Mouse (Mus musculus) MEL (cell line): ENCODE measurements around the gene Actn1. TPM values are rescaled to one million over a fixed set of nuclear protein-coding genes. Genes with fewer than 3 reads are reported as not detected.

ENCODE experiments used
- DNase-seq: peaks from one replicate; pipeline ENCODE4 v3.0.0; 2011; ENCODE audit warnings: low read depth, low spot score
- H3K27ac ChIP-seq: 2 replicates; pipeline ENCODE4 v1.5.1; 2012; ENCODE audit warnings: low read depth, mild to moderate bottlenecking, control low read depth, low read length, moderate library complexity; ENCODE audit not compliant: control insufficient read depth
- H3K27me3 ChIP-seq, 2 experiments: fragments of 150-350 bp in 1 of 2; sonication (generic) in 1 of 2; 2 replicates each; pipeline ENCODE4 v1.6.1; 2012; ENCODE audit warnings: low read length in 2 of 2, mild to moderate bottlenecking in 2 of 2, improper control_type of control experiment in 1 of 2, moderate library complexity in 1 of 2; ENCODE audit not compliant: insufficient read depth in 2 of 2, control insufficient read depth in 1 of 2
- H3K36me3 ChIP-seq, 2 experiments: 2 replicates each; pipeline ENCODE4 v1.6.1; 2012 to 2014; ENCODE audit warnings: low read length in 2 of 2, improper control_type of control experiment in 1 of 2, inconsistent platforms in 1 of 2, mild to moderate bottlenecking in 1 of 2; ENCODE audit not compliant: insufficient read depth in 2 of 2, control insufficient read depth in 1 of 2
- H3K4me1 ChIP-seq, 2 experiments: fragments of 150-350 bp in 1 of 2; sonication (generic) in 1 of 2; 2 replicates each; pipeline ENCODE4 v1.6.1; 2012; ENCODE audit warnings: low read length in 2 of 2, improper control_type of control experiment in 1 of 2, mild to moderate bottlenecking in 1 of 2; ENCODE audit not compliant: insufficient read depth in 2 of 2, control insufficient read depth in 1 of 2
- H3K4me3 ChIP-seq, 2 experiments: fragments of 150-350 bp in 1 of 2; sonication (generic) in 1 of 2; 2 replicates each; pipeline ENCODE4 v1.5.1; 2012; ENCODE audit warnings: low read depth in 2 of 2, low read length in 2 of 2, mild to moderate bottlenecking in 2 of 2, moderate library complexity in 2 of 2, control low read depth in 1 of 2, improper control_type of control experiment in 1 of 2; ENCODE audit not compliant: control insufficient read depth in 1 of 2, insufficient read depth in 1 of 2
- H3K79me2 ChIP-seq: 2 replicates; pipeline ENCODE4 v1.6.1; 2012; ENCODE audit warnings: mild to moderate bottlenecking, low read length, moderate library complexity; ENCODE audit not compliant: control insufficient read depth, poor library complexity, insufficient read depth
- H3K9ac ChIP-seq: 2 replicates; pipeline ENCODE4 v1.6.1; 2012; ENCODE audit warnings: low read depth, mild to moderate bottlenecking, control low read depth, low read length, moderate library complexity; ENCODE audit not compliant: control insufficient read depth, poor library complexity, severe bottlenecking
- H3K9me3 ChIP-seq: fragments of 150-350 bp; sonication (generic); replicated peaks from 2 replicates; pipeline ENCODE4 v1.6.1; 2012; ENCODE audit warnings: mild to moderate bottlenecking, low read length, improper control_type of control experiment, moderate library complexity; ENCODE audit not compliant: insufficient read depth
- BHLHE40 ChIP-seq: IDR thresholded peaks from 2 replicates; pipeline ENCODE4 v1.6.1; 2012; ENCODE audit warnings: low read depth, mild to moderate bottlenecking, inconsistent platforms, low read length, improper control_type of control experiment, borderline replicate concordance
- CHD1 ChIP-seq: IDR thresholded peaks from 2 replicates; pipeline ENCODE4 v1.6.1; 2012; ENCODE audit warnings: low read depth, mild to moderate bottlenecking, inconsistent platforms, low read length, improper control_type of control experiment
- CTCF ChIP-seq, 3 experiments: IDR thresholded peaks in 2 of 3; conservative IDR thresholded peaks in 1 of 3; 2 replicates each; pipeline ENCODE4 v1.5.1; 2011 to 2012; ENCODE audit warnings: low read length in 3 of 3, low read depth in 2 of 3, mild to moderate bottlenecking in 2 of 3, improper control_type of control experiment in 1 of 3, inconsistent platforms in 1 of 3, mixed read lengths in 1 of 3, moderate library complexity in 1 of 3; ENCODE audit not compliant: control insufficient read depth in 1 of 3, insufficient read depth in 1 of 3, poor library complexity in 1 of 3, severe bottlenecking in 1 of 3
- E2F4 ChIP-seq: IDR thresholded peaks from 2 replicates; pipeline ENCODE4 v1.6.1; 2011; ENCODE audit warnings: low read depth, low read length, improper control_type of control experiment, borderline replicate concordance
- ELF1 ChIP-seq: IDR thresholded peaks from 2 replicates; pipeline ENCODE4 v1.6.1; 2014; ENCODE audit warnings: low read depth, mild to moderate bottlenecking, inconsistent platforms, low read length, improper control_type of control experiment, moderate library complexity
- ETS1 ChIP-seq: IDR thresholded peaks from 2 replicates; pipeline ENCODE4 v1.6.1; 2012; ENCODE audit warnings: low read depth, mild to moderate bottlenecking, inconsistent platforms, low read length, improper control_type of control experiment, moderate library complexity
- GABPA ChIP-seq: IDR thresholded peaks from 2 replicates; pipeline ENCODE4 v1.6.1; 2012; ENCODE audit warnings: low read depth, mild to moderate bottlenecking, inconsistent platforms, low read length, improper control_type of control experiment, moderate library complexity
- GATA1 ChIP-seq: IDR thresholded peaks from 2 replicates; pipeline ENCODE4 v1.6.1; 2011; ENCODE audit warnings: low read depth, low read length, improper control_type of control experiment
- HCFC1 ChIP-seq: IDR thresholded peaks from 2 replicates; pipeline ENCODE4 v1.6.1; 2012; ENCODE audit warnings: low read depth, mild to moderate bottlenecking, inconsistent platforms, low read length, improper control_type of control experiment, moderate library complexity
- JUND ChIP-seq: IDR thresholded peaks from 2 replicates; pipeline ENCODE4 v1.6.1; 2011; ENCODE audit warnings: low read depth, mild to moderate bottlenecking, improper control_type of control experiment, low read length
- KAT2A ChIP-seq: conservative IDR thresholded peaks from 2 replicates; pipeline ENCODE4 v1.6.1; 2012; ENCODE audit warnings: low read depth, low read length, improper control_type of control experiment, inconsistent platforms
- MAFK ChIP-seq: IDR thresholded peaks from 2 replicates; pipeline ENCODE4 v1.6.1; 2011; ENCODE audit warnings: low read depth, mild to moderate bottlenecking, low read length, improper control_type of control experiment, borderline replicate concordance
- MAZ ChIP-seq: IDR thresholded peaks from 2 replicates; pipeline ENCODE4 v1.6.1; 2012; ENCODE audit warnings: low read depth, mild to moderate bottlenecking, inconsistent platforms, low read length, improper control_type of control experiment
- MEF2A ChIP-seq: IDR thresholded peaks from 2 replicates; pipeline ENCODE4 v1.6.1; 2014; ENCODE audit warnings: low read depth, mild to moderate bottlenecking, inconsistent platforms, low read length, improper control_type of control experiment; ENCODE audit not compliant: poor library complexity, insufficient replicate concordance, severe bottlenecking; ENCODE audit errors: extremely low read depth
- MYC ChIP-seq: IDR thresholded peaks from 2 replicates; pipeline ENCODE4 v1.6.1; 2011; ENCODE audit warnings: low read depth, mild to moderate bottlenecking, low read length, improper control_type of control experiment, moderate library complexity
- NELFE ChIP-seq: IDR thresholded peaks from 2 replicates; pipeline ENCODE4 v1.6.1; 2011; ENCODE audit warnings: low read depth, low read length, improper control_type of control experiment
- POLR2A ChIP-seq, 2 experiments: IDR thresholded peaks; 2 replicates each; pipeline ENCODE4 v1.6.1; 2011 to 2012; ENCODE audit warnings: low read length in 2 of 2, mild to moderate bottlenecking in 2 of 2, control low read depth in 1 of 2, improper control_type of control experiment in 1 of 2, low read depth in 1 of 2, moderate library complexity in 1 of 2; ENCODE audit not compliant: control insufficient read depth in 1 of 2, insufficient read depth in 1 of 2, poor library complexity in 1 of 2
- POLR2AphosphoS2 ChIP-seq: IDR thresholded peaks from 2 replicates; pipeline ENCODE4 v1.6.1; 2011; ENCODE audit warnings: low read length, improper control_type of control experiment
- RAD21 ChIP-seq: IDR thresholded peaks from 2 replicates; pipeline ENCODE4 v1.6.1; 2011; ENCODE audit warnings: mild to moderate bottlenecking, low read depth, low read length, improper control_type of control experiment
- RCOR1 ChIP-seq: IDR thresholded peaks from 2 replicates; pipeline ENCODE4 v1.6.1; 2012; ENCODE audit warnings: low read depth, mild to moderate bottlenecking, inconsistent platforms, low read length, improper control_type of control experiment
- SIN3A ChIP-seq: IDR thresholded peaks from 2 replicates; pipeline ENCODE4 v1.6.1; 2012; ENCODE audit warnings: low read length, improper control_type of control experiment, inconsistent platforms
- SMC3 ChIP-seq: IDR thresholded peaks from 2 replicates; pipeline ENCODE4 v1.6.1; 2011; ENCODE audit warnings: low read depth, low read length, improper control_type of control experiment
- TCF12 ChIP-seq: IDR thresholded peaks from 2 replicates; pipeline ENCODE4 v1.6.1; 2014; ENCODE audit warnings: low read depth, mild to moderate bottlenecking, inconsistent platforms, low read length, improper control_type of control experiment, moderate library complexity
- USF1 ChIP-seq: IDR thresholded peaks from 2 replicates; pipeline ENCODE4 v1.6.1; 2014; ENCODE audit warnings: low read depth, mild to moderate bottlenecking, inconsistent platforms, low read length, improper control_type of control experiment, moderate library complexity
- USF2 ChIP-seq, 2 experiments: IDR thresholded peaks; 2 replicates each; pipeline ENCODE4 v1.6.1; 2011 to 2012; ENCODE audit warnings: improper control_type of control experiment in 2 of 2, low read length in 2 of 2, borderline replicate concordance in 1 of 2, inconsistent platforms in 1 of 2, low read depth in 1 of 2, mild to moderate bottlenecking in 1 of 2; ENCODE audit not compliant: insufficient read depth in 1 of 2
- ZC3H11A ChIP-seq: IDR thresholded peaks from 2 replicates; pipeline ENCODE4 v1.6.1; 2012; ENCODE audit warnings: low read depth, mild to moderate bottlenecking, inconsistent platforms, low read length, improper control_type of control experiment
- ZKSCAN1 ChIP-seq: IDR thresholded peaks from 2 replicates; pipeline ENCODE4 v1.6.1; 2012; ENCODE audit warnings: low read depth, mild to moderate bottlenecking, inconsistent platforms, low read length, improper control_type of control experiment, moderate library complexity
- ZMIZ1 ChIP-seq: IDR thresholded peaks from 2 replicates; pipeline ENCODE4 v1.6.1; 2012; ENCODE audit warnings: low read depth, mild to moderate bottlenecking, inconsistent platforms, low read length, improper control_type of control experiment, moderate library complexity
- ZNF384 ChIP-seq: IDR thresholded peaks from 2 replicates; pipeline ENCODE4 v1.6.1; 2012; ENCODE audit warnings: low read depth, mild to moderate bottlenecking, inconsistent platforms, low read length, improper control_type of control experiment
- polyA plus RNA-seq, 2 experiments: library from polyadenylated mRNA; stranded (reverse) in 1 of 2; unstranded in 1 of 2; fragments of >175 nt in 1 of 2; fragments of >200 nt in 1 of 2; gene quantifications; 2 replicates each; pipeline versions ENCODE4 v1.2.1 to v1.2.4; 2012; ENCODE audit warnings: low replicate concordance in 2 of 2, low read depth in 1 of 2; ENCODE audit not compliant: insufficient read length in 2 of 2, insufficient read depth in 1 of 2, missing spikeins in 1 of 2
- total RNA-seq: library from RNA; depleted of rRNA; stranded (reverse); fragments of 300-350 nt; gene quantifications from 2 replicates; pipeline ENCODE4 v1.2.3, GENCODE M21; 2012

Gene Actn1
- total and polyA plus RNA-seq, 3 experiments = 7.8 to 27.0 TPM; not detected in 1

DNA sequence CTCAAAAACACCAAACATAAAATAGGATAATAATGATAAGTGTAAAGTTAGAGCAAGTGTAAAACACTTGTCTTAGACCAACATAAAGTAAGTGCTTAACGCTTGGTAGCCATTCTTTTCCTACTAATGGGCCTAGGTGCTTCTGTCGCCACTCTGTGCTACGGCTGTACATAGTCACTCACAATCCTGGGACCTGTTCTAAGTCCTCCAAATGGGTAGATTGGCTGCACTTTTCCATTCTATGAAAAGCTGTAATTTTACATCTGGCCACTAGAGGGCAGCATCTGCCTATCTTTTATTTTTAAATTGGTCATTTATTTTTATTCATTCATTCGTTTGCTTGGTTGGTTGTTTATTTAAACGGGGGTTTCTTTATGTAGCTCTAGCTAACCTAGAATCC, 102.5 kb downstream of the Actn1 start:
- Histone ChIP-seq H3K9me3 (no peaks in the 10 kb centered on the region), H3K9ac (peak overlapping the region; percentile 60), H3K79me2 (no peaks in the 10 kb centered on the region), H3K36me3 (no peaks in the 10 kb centered on the region), H3K27ac (no peak overlapping the region)
- TF ChIP-seq JUND (0 out of 2 replicates have a peak, but pooled peaks have one; percentile 10), SMC3 (peak; percentile 75), RAD21 (peak; percentile 92), TCF12 (no peak), ZC3H11A (peak; percentile 80), MEF2A (no peak), KAT2A (no peak), CTCF (IDR thresholded peaks at IDR 0.05 in 2 of 3, conservative IDR thresholded peaks at IDR 0.05 in 1 of 3; ENCODE audit: control insufficient read depth in 1 of 3, insufficient read depth in 1 of 3, low read depth in 2 of 3, low read length in 3 of 3, poor library complexity in 1 of 3, severe bottlenecking in 1 of 3) (peak; percentile 27 to 87 (median 64)), USF1 (no peak)
- TF ChIP-seq, all 39 proteins: peak for 5
- H3K27me3 ChIP-seq = no peaks in the 10 kb centered on the region
- DNase-seq = peak; percentile 78
- peak overlapping the region; percentile 53 to 72 for H3K4me3 ChIP-seq
- peaks cover 7 to 8% of the 10 kb centered on the region in 2 experiments; a peak in 2 of 4 replicates for H3K4me1 ChIP-seq

DNA sequence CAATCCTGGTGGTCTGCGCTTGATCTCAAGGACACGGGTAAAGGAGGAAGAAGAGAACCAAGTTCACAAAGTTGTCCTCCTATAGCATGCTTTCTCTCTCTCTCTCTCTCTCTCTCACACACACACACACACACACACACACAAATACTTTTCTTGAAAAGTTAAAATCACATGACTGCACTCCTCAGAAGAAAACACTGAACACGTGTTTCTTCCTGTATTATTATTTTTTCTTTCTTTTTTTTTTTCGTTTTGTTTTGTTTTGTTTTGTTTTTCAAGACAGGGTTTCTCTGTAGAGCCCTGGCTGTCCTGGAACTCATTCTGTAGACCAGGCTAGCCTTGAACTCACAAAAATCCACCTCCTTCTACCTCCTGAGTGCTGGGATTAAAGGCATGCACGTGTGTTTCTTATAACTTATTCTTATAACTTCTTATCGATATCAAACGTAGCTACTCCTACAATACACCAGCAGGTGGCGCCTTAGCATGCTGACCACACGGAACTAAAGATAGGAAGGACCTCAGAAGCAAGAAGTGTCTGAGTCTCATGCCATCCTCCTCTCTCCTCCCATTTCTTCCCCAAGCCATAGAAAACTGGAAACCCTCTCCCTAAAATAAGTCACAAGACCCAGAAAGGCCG, 106.4 kb downstream of the Actn1 start:
- peak; percentile 89 for DNase-seq
- peak overlapping the region; percentile 62 for H3K9ac ChIP-seq
- no peak for TF ChIP-seq JUND
- TF ChIP-seq ZKSCAN1 = no peak
- TF ChIP-seq USF2 (IDR thresholded peaks at IDR 0.05; ENCODE audit: borderline replicate concordance in 1 of 2, insufficient read depth in 1 of 2, low read depth in 1 of 2, low read length in 2 of 2) = 0 out of 4 replicates have a peak, but pooled peaks of 1 of the 2 experiments have one; percentile 8
- TF ChIP-seq RAD21 = peak; percentile 59
- no peak for TF ChIP-seq NELFE
- peak; percentile 75 for TF ChIP-seq SIN3A
- TF ChIP-seq ELF1 = peak; percentile 68
- TF ChIP-seq CHD1 = no peak
- no peak for TF ChIP-seq POLR2AphosphoS2
- peak; percentile 36; the same call in 1 of the 2 replicates for TF ChIP-seq ZNF384
- no peak for TF ChIP-seq GABPA
- no peak for TF ChIP-seq MEF2A
- TF ChIP-seq E2F4 = no peak
- no peak for TF ChIP-seq TCF12
- TF ChIP-seq ZMIZ1 = no peak
- TF ChIP-seq GATA1 = peak; percentile 78
- TF ChIP-seq RCOR1 = no peak
- TF ChIP-seq ZC3H11A = peak; percentile 39
- peak; percentile 43; the same call in 1 of the 2 replicates for TF ChIP-seq HCFC1
- TF ChIP-seq BHLHE40 = peak; percentile 74; the same call in 1 of the 2 replicates
- TF ChIP-seq KAT2A = no peak
- 0 out of 4 replicates have a peak, but pooled peaks of 1 of the 2 experiments have one; percentile 20 for TF ChIP-seq POLR2A (IDR thresholded peaks at IDR 0.05; ENCODE audit: control insufficient read depth in 1 of 2, insufficient read depth in 1 of 2, low read depth in 1 of 2, low read length in 2 of 2, poor library complexity in 1 of 2)
- no peak for TF ChIP-seq MAZ
- peak; percentile 93 for TF ChIP-seq MYC
- TF ChIP-seq ETS1 = no peak
- no peak for TF ChIP-seq MAFK

More for the DNA sequence above, 106.4 kb downstream of the Actn1 start:
- Histone ChIP-seq H3K9me3 (no peaks in the 10 kb centered on the region), H3K27ac (no peak overlapping the region), H3K27me3 (no peaks in the 10 kb centered on the region), H3K4me3 (peak overlapping the region; percentile 46 to 56), H3K4me1 (peaks cover 5 to 9% of the 10 kb centered on the region in 2 experiments; a peak in 2 of 4 replicates), H3K36me3 (peaks cover 0 to 5% of the 10 kb centered on the region in 2 experiments; a peak in 2 of 4 replicates), H3K79me2 (no peaks in the 10 kb centered on the region)
